Mouse (Mus musculus) left cerebral cortex, adult 2 months (tissue): Measurements from ENCODE around the gene Gjb2. TPM values are rescaled to one million over a fixed set of nuclear protein-coding genes. Genes with fewer than 3 reads are reported as not detected.
A peak's percentile ranks its signal among the peaks of the same experiment; 100 is the strongest.

Source experiments
- DNase-seq, 2 experiments: peaks; one replicate each; pipeline ENCODE4 v3.0.0; 2021 to 2022; ENCODE audit warnings: low spot score in 2 of 2, mixed read lengths in 1 of 2; ENCODE audit errors: extremely low spot score in 1 of 2
- H3K27ac ChIP-seq: fragments of 200-600 bp; 2 replicates; pipeline ENCODE4 v1.8.1; 2022
- H3K4me3 ChIP-seq: fragments of 200-600 bp; 2 replicates; pipeline ENCODE4 v1.8.1; 2022
- CTCF ChIP-seq: fragments of 200-600 bp; IDR thresholded peaks from 2 replicates; pipeline ENCODE4 v1.8.1; 2022; ENCODE audit warnings: antibody characterized with exemption, mild to moderate bottlenecking, moderate library complexity
- intact Hi-C: fragments of 180-260 bp; cut with DNase I; formaldehyde crosslinking; loops from one replicate; pipeline ENCODE4 v1.15.1; 2025
- long read RNA-seq, 2 experiments: library from polyadenylated mRNA; stranded (forward); transcript quantifications; one replicate each; pipeline ENCODE4 v2.0.0; 2021; ENCODE audit warnings: borderline mapping rate in 2 of 2
- total RNA-seq, 2 experiments: library from RNA; stranded (reverse); gene quantifications; 2 replicates each; pipeline ENCODE4 v1.2.3; 2021

The Gjb2 gene
- total RNA-seq, result 10 to 100 TPM in 1 of 2 experiments, 1 to 10 TPM in 1; 7.7 to 11.8 TPM
- long read RNA-seq, experiment 1, transcript Gjb2-201 (2 exons, 2,406 nt), result major isoform, 13 of 14 reads
- long read RNA-seq, experiment 1, partial matches to known transcripts, result 1 of 14 reads
- long read RNA-seq, experiment 1, other reads (novel, unspliced or antisense), result 0 of 14 reads
- long read RNA-seq, experiment 2, transcript Gjb2-201 (2 exons, 2,406 nt), result major isoform, 7 of 7 reads
- long read RNA-seq, experiment 2, partial matches to known transcripts, result 0 of 7 reads
- long read RNA-seq, experiment 2, other reads (novel, unspliced or antisense), result 0 of 7 reads

GRCm38 (mm10) chr14:57104106-57105023 lies at the start of gene Gjb2:
Gjb2 (minus strand) TSS chr14:57104702.
- no peak within 1 kb of the TSS for H3K27ac ChIP-seq
- H3K4me3 ChIP-seq, result peak within 1 kb of the TSS; percentile 60
- peak; percentile 2 for TF ChIP-seq CTCF
- peak; percentile 31 to 36 for DNase-seq
- intact Hi-C loops, result loop anchor here (5.0 kb wide), 3 partner anchors 143 to 303 kb away; no protein-coding TSS in a partner anchor

GRCm38 (mm10) chr14:57145741-57146140 lies 41.2 kb upstream of the Gjb2 start:
- no peak for TF ChIP-seq CTCF
- intact Hi-C loops, result no loop called here
- Histone ChIP-seq H3K27ac (no peak overlapping the region), H3K4me3 (no peak overlapping the region)
- no peak for DNase-seq

GRCm38 (mm10) chr14:57135265-57135664 lies 30.8 kb upstream of the Gjb2 start:
- intact Hi-C loops, result no loop called here
- DNase-seq, result no peak
- Histone ChIP-seq H3K4me3 (no peak overlapping the region), H3K27ac (no peak overlapping the region)
- TF ChIP-seq CTCF, result no peak

- peak in 1 of 2 experiments; percentile 32 for DNase-seq
- Histone ChIP-seq H3K4me3 (peak within 1 kb of the TSS; percentile 48), H3K27ac (peak within 1 kb of the TSS; percentile 82)
- no peak for TF ChIP-seq CTCF
- intact Hi-C loops, result no loop called here
Measured at GRCm38 (mm10) chr14:57133161-57133661, 28.7 kb upstream of the Gjb2 start, which contains the start of gene Gjb6. Gjb6 (minus strand) TSS chr14:57133611.

GRCm38 (mm10) chr14:57127383-57127782 lies 22.9 kb upstream of the Gjb2 start:
- no peak for DNase-seq
- no peak for TF ChIP-seq CTCF
- H3K27ac ChIP-seq, result no peak overlapping the region
- no peak overlapping the region for H3K4me3 ChIP-seq
- intact Hi-C loops, result no loop called here

- no peak for TF ChIP-seq CTCF
- H3K27ac ChIP-seq, result no peak overlapping the region
- no peak for DNase-seq
- no peak overlapping the region for H3K4me3 ChIP-seq
- intact Hi-C loops, result no loop called here
Measured at GRCm38 (mm10) chr14:57122295-57122694, 17.8 kb upstream of the Gjb2 start.

- TF ChIP-seq CTCF, result no peak
- H3K27ac ChIP-seq, result peak within 1 kb of the TSS; percentile 59
- DNase-seq, result peak; percentile 33 to 65
- intact Hi-C loops, result loop anchor here (1.0 to 5.0 kb wide), 2 partner anchors 16 to 46 kb away; no protein-coding TSS in a partner anchor
- H3K4me3 ChIP-seq, result peak within 1 kb of the TSS; percentile 15; the same call in 1 of the 2 replicates
Measured at GRCm38 (mm10) chr14:57115823-57116544, 11.5 kb upstream of the Gjb2 start, which contains the start of gene Gm4491. Gm4491 (minus strand) TSS chr14:57115883.

GRCm38 (mm10) chr14:57109194-57109593 lies 4.7 kb upstream of the Gjb2 start:
- no peak overlapping the region for H3K4me3 ChIP-seq
- no peak overlapping the region for H3K27ac ChIP-seq
- peak; percentile 22 to 60 for DNase-seq
- intact Hi-C loops, result loop anchor here (1.0 to 5.0 kb wide), 4 partner anchors 138 to 298 kb away; no protein-coding TSS in a partner anchor
- peak; percentile 88 for TF ChIP-seq CTCF

- H3K27ac ChIP-seq, result no peak overlapping the region
- no peak for DNase-seq
- TF ChIP-seq CTCF, result no peak
- H3K4me3 ChIP-seq, result no peak overlapping the region
- intact Hi-C loops, result loop anchor here (5.0 kb wide), 3 partner anchors 139 to 299 kb away; no protein-coding TSS in a partner anchor
Measured at GRCm38 (mm10) chr14:57107916-57108315, 3.4 kb upstream of the Gjb2 start.

- no peak for TF ChIP-seq CTCF
- no peak for DNase-seq
- no peak overlapping the region for H3K4me3 ChIP-seq
- no peak overlapping the region for H3K27ac ChIP-seq
- intact Hi-C loops, result loop anchor here (5.0 kb wide), 3 partner anchors 140 to 300 kb away; no protein-coding TSS in a partner anchor
Measured at GRCm38 (mm10) chr14:57107091-57107490, 2.6 kb upstream of the Gjb2 start.

GRCm38 (mm10) chr14:57105721-57106120 lies 1.2 kb upstream of the Gjb2 start:
- Histone ChIP-seq H3K4me3 (no peak overlapping the region), H3K27ac (no peak overlapping the region)
- no peak for TF ChIP-seq CTCF
- intact Hi-C loops, result loop anchor here (5.0 kb wide), 3 partner anchors 142 to 302 kb away; no protein-coding TSS in a partner anchor
- DNase-seq, result no peak
